Mouse (Mus musculus): ENCODE measurements at regions not wholly inside any gene's neighbourhood (a gene's known extent, or its start where the extent isn't known, plus 50 kb on each side); places are given as distances from the start of the nearest gene placed in this dataset.
"Not testable (repeated sequence)": the region's sequence is repeated elsewhere in the genome, so short reads cannot be mapped to it uniquely, and the experiment has no call there.

DNA sequence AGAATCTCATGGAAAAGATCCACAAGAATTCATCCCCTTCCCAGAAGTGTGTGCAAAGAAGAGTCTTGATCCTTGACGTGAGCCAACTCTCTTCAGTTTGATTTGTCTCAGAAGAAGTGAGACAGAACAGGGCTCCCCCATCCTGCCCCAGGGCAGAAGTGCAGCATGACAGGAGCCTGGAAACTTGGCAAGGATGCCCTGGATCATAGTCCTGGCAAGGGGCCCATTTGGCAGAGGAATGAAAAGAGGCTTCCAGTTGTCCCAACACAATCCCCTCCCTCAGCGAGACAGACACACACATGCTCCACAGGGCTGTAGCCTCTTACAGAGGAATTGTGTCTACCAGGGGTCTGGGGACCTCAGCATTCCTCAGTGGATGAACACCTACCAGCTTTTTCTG is 102.7 kb downstream of the Ptpn20 start:
- no peak for DNase-seq (ENCODE audit: low spot score)

DNA sequence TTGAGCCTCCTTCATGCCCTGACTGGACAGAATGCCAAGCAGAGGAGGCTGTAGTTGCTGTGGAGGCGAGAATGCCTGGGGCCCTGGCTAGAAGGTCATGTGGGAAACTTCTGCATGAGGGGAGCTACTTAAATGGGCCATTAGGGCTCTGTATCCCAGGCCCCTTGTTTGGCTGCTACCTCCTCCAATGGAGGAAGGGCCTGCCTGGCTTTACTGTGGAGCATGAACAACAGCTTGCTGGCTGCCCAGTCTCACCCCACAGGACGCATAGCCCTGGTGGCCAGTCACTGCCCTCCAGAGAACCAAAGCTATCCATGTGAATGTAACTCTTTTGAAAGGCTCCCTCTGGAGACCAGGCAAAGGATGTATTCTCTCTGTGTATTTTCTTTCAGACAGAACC is 105.2 kb downstream of the Ptpn20 start:
- no peak for DNase-seq (ENCODE audit: low spot score)

DNA sequence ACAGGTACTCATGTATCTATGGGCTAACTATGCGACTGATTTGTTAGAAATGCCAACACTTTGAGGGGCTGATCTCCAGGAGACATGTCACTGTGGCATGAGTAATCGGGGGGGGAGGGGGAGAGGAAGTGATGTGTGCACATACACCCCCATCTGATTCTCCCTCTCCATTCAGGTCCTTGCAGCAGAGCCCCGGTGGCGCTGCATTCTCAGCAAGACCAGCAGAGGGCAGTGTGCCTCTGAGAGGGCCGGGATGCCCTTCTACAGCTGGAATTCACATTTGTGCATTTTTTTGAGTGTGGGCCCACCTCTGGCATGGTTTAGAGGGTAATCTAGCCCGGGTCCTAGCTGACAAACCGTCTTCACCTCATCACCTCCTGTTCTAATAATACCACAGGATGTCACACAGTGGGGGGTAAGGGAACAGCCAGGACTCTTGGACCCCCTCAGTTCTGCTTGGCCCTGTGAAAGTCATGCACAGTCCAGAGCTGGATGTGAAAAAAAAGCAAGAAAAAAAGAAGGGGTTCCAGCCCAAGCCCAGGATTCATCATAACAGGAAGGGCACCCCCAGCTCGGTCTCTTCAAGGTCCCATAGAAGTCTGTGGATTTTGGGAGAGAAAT is 106.5 kb downstream of the Ptpn20 start:
- DNase-seq (ENCODE audit: low spot score), result peak; percentile 22

DNA sequence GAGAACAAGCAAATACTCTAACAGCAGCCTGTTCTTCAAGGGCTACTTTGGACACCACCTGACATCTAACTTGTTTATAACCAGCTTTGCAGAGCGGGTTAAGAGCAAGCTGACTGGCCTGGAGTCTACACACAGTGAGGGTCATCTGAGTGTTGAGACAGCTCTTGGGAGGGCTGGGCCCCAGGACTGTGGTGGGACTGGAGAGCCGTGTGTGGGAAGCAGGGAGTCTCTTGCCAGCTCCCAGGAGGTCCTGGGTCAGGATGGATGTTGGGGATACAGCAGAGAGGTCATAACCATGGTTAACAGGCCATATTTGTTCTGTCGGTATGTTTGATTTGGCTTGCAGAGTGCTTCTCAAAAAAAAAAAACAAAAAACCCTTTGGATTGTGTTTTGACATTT is 107.8 kb downstream of the Ptpn20 start:
- DNase-seq (ENCODE audit: low spot score), result no peak

DNA sequence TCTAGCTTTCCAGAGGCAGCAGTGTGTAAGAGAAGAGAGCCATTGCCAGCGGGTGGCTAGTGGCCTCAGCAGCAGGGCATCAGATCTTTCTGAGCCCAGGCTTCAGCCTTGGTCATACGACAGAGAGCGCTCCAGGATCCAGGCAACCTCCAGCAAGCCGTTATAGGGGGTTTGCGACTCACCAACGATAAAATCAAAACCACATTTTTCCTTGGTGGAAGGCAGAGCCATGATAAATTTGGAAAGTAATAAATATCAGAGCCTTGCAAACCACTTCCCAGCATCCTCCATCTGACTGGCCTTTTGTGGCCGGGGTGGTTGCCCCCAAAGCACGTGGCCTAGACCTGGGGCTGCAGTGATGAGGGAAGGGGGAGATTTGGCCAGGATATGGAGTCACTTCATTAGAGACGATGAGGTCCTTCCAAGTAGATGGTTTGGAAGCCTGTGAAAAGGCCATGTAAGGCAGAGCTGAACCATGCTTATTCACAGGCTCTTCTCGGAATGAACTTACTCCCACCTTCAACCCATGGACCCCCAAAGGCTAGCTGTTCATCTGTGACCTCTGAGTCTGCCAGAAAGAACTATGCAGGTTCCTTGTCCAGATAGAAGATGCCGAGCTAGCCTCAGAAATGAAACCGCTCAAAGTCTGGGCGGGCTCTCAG is 110.9 kb downstream of the Ptpn20 start:
- no peak for DNase-seq (ENCODE audit: low spot score)

DNA sequence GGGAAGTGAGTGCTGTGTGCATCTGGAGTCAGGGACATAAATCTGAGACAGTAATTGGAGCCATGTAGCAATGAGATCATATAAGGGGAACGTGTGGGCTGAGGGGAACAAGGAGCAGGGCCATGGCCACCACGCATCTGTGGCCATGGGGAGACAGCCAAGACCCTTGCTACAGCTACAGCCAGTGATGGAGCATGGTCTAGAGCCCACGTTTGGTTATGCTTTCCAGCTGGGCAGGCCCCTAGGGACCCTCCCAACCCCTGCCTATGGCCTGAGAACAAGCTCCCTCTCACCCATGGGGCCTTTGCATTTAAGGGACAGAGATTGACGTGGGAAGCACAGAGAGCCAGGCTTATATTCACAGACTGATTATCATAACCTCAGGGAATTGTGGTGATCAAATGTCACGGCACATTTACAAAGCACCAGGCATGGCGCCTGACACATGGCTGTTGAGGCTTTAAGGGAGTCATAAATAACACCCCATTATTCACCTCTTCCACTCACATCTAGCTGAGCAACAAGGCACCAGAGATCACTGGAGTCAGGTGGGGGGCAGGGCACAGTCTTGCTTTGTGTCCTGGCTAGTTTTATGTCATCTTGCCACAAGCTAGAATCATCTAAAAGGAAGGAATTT is 118.8 kb downstream of the Ptpn20 start:
- DNase-seq (ENCODE audit: low spot score), result no peak

DNA sequence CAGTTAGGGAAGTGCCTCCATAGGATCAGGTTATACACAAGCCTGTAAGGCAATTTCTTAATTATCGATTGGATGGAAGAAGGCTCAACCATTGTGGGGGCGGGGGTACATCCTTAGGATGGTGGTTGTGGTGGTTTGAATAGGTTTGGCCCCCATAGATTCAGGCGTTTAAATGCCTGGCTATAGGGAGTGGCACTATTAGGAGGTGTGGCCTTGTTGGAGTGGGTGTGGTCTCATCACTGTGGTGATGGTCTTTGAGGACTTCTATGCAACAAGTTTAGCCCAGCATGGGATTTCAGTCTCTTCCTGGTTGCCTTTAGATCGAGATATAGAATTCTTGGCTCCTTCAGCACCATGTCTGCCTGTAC is 119.3 kb downstream of the Ptpn20 start:
- DNase-seq (ENCODE audit: low spot score), result no peak

DNA sequence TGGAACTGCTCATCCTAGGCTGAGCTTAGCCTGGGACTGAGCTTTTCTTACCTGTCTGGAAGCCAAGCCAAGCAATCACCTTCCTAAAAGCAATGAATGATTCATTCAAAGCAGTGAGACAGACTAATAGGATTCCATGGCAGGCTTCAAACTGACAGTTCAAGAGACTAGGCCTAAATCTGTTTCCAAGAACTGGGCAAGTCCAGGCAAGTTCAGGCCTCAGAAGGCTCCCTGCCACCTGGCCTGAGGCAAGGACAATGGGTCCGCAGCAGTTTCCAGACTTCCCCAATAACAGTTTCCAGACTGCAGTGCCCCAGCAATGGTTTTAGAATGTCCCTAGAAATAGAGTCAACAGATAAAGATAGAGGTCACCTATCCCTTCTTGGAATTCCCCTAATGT is 123.5 kb downstream of the Ptpn20 start:
- DNase-seq (ENCODE audit: low spot score), result no peak

DNA sequence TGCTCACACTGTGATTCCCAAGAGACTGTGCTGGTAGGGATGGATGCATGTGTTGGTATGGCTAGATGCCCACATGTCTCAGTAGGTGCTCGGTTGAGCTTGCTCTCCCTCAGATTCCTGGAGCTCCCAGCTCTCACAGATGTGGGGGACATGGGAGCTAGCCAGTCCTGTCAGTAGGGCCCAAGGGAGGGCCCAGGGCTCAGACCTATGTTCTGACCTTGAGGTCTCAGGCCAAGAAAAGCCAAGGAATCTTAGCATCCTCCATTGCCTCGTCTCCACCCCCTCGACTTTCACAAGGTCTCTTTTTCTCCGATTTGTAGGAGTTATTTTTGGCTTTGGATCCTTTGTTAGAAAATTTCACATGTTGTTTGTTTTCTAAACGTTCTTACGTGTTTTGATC is 130.6 kb downstream of the Ptpn20 start:
- DNase-seq (ENCODE audit: low spot score), result no peak

DNA sequence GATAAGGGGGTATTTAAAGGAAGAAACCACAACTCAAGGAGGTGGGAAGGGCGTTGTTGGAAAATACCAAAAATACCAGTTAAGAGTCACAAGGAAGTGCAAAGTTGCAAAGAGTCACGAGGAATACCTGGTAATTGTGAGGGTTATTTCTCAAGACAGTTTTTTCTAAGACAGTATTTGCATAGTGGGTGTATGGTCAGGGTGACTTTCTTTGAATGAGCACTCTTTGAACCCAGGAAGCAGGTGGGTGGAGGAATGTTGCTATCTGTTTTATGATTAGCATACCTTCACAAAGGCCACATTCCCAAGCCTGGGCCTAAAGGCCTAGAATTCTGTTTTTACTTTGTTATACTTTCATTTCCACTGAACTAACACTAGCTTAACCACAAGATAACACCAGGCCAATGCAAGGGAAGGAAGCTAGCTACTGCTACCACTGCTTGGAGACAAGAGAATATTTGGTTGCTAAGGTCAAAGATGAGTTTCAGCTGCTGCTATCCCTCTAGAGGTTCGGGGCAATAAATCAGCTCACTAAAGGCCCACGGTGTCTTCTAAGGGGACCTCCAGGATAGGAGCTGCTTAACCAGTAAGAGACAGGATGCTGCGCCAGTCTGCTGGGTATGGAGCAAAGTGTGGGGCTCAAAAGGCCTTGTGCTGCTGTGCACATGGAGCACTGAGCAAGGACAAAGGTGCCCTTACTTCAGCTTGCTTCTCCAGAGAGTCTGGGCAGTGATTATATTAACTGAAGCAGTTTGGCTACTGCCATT is 133.6 kb downstream of the Ptpn20 start:
- not testable (repeated sequence) for DNase-seq (ENCODE audit: low spot score)

DNA sequence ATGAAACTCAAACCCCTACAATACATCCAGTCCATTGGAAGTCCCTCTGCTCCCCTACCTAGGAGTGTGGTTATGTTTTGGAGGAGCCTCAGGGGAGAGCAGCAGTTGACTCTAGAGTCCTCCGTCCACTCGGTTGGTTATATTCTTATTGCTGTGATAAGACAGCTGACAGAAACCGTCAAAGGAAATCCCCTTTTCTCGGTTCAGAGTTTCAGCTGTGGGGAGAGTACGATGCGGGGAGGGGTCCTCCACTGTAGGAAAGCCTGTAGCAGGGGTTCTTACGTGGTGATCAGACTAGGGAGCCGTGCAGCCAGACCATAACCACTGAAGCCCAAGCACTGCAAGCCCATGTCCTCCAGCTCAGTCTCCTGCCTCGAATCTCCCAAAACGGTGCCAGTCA is 137.5 kb downstream of the Ptpn20 start:
- DNase-seq (ENCODE audit: low spot score), result no peak

DNA sequence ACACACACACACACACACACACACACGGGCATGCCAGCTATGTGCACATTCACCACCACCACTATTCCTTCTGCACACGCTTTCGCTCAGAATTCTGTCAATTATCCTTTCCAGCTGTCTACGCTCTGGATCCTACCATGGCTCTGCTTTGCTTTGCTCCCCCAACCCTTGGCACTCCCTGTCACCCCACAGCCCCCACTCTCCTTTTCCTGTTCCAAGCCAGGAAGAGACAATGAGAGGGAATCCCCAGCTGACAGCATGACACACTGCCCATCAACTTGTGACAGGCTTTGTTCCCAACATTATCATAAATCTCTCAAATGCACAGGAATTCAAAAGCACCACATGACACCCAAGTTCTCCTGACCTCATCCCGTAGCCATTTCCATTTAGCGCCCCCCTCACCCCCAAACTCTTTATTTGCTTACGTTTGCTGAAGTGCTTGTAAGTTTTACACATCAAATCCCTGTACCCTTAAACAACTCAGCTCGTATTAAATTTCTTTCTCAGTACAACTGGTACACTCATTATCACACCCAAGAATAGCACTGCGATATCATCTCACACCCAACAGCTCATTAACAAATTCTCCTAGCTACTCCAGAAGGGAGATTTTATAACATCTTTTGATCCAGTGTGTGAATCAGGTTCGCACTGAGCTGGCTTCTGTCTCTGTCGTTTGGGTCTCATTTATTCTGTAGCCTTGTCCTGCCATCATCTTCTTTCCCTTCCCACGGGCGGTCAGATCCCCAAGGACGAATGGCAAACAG is 140.3 kb downstream of the Ptpn20 start:
- DNase-seq (ENCODE audit: low spot score), result no peak

DNA sequence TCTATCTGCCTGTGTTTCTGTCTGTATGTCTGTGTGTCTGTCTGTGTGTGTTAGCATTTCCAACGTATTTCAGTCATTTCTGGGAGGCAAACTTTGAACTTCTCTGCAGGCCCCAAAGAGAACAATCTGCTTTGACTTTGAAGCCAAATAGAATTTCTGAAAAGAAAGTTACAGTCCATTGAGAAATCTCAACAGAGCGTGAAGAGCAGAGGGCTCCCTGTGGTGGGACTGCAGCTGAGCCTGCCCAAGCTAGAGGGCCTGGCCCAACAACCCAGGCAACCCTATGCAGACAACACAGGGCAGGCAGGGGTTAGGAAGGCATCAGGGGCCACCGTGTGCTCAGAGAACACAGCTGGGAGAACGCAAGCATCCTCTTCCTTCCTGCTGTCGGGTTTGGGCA is 143.7 kb downstream of the Ptpn20 start:
- DNase-seq (ENCODE audit: low spot score), result no peak

DNA sequence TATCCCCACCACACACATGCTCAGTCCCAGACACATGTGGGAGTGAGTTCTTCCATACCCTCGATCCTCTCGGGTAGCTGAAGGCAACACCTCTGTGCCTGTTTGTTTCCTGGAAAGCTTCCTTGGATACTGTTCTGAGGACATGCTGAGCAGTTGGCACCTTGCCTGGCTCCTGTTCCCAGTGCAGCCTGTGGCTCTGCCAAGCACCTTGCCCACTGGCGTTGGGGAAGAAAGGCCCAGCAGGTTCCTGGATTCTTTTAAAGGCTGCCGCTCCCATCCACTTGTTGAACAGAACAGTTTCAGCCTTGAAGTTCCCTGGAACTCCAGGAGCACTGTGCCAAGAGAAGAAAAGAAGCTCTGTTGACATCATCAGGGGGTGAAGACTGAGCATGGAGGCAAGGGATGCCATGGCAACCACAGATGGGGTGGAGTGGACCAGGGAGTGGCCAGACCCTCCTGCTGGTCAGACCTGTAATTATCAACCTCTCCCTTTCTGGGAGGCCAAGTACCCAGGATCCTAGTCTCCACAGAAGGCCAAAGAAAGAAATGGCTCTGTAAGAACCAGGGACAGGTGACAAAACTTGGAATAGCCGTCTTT is 145.5 kb downstream of the Ptpn20 start:
- no peak for DNase-seq (ENCODE audit: low spot score)

DNA sequence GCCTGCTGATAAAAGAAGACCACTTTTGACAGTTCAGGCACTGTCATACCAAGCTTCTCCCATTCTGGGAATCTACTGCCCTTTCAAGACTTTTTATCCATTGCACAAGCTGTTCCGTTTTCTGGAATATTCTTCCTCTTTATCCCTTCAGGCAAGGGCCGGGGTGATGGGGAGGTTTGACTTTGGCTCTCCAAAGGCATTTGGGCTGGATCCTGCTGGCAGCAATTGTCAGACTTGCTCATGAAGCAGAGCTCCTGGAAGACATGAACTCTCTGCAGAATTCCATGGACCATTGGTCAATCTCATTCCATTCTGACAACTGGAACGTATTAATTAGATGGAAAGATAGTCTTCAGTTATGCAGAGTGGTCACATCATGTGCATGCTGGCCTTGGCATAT is 146.6 kb downstream of the Ptpn20 start:
- DNase-seq (ENCODE audit: low spot score), result peak; percentile 3

DNA sequence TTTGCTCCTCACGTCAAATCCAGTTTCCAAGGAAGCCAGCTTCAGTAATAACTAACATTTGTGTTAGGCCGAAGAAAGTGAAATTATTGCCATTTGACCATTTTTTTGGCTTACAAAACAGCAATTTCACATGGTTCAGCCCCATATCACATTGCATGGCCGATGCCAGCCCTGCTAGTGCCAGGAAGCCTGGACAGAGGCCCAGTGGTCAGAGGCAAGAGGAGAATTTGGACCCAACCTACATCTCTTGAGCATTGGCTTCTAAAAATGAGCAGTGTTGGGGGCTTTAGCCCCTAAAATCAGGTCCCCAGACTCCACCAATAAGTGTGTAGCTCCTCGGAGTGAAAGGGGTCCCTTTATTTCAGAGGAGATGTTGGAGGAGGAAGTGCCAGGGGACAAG is 157.2 kb downstream of the Ptpn20 start:
- DNase-seq (ENCODE audit: low spot score), result peak; percentile 48

DNA sequence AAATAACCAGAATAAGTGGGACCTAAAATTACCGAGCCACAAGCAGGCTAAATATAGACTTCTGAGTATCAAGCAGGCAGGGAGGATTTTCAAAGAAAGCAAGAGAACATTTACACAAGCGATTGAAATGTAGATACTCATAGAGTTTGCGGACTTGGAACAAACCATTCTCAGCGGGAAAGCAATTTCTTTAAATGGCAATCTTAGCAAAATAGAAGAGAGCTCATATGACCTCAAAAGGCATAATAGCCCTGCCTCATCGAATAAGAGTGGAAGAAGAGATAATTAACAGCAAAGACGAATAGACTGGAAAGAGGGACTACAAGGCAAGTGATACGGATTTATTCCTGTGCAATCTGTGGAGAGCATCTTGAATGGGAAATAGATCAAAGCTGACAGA is 163.7 kb upstream of the Gdf10 start:
- DNase-seq (ENCODE audit: low spot score), result no peak

DNA sequence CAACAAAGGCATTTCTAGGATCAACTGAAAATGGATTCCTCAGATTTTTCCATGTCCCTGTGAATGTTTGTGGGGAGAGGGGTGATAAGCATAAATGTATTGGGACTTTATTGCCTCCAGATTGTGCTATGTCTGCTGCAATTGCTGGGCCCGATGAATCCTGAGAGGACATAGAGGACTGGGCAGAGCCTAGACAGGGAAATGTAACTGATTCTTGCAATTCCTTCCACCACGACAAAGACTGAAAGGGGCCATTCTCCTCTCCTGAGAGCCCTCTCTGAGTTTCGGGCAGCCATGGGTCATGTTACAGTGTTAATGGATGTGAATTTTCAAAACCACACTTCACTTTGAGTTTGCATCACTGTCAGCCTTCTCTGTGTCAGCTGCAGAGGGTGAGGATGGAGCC is 159.7 kb upstream of the Gdf10 start:
- DNase-seq (ENCODE audit: low spot score), result no peak

DNA sequence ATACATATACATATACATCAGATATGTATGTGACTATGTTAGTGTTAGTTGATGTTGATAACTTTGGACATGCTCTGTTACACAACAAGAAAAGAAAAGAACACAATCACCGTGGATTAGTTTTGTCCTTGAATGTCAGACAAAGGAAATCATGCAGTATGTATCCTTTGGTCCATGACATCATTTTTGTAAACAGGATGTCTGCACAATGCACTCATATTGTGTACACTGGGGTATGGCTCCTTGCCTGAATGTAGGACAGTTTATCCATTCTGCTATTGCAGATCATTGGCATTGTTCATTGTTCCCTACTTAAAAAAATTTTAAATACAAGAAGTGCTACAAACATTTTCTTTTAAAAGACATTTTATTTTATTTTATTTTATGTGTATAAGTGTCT is 157.6 kb upstream of the Gdf10 start:
- no peak for DNase-seq (ENCODE audit: low spot score)

DNA sequence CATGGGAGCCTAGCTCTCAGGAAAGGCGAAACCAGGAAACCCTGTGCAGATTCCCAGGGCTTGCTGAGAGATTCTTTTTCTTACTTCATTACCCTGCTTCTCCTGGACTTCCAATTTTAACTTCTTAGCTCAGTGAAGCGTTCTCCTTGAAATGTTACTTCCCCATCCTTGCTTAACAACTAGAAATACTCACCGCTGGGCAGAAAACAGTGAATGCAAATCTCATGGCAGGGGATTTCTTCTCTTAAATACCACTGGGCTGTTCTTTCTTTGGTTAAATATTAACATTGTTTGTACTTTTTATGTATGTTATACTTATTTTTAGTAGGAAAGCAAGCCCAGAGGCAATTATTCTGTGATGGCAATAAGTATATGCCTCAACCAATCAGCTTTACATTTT is 151.0 kb upstream of the Gdf10 start:
- DNase-seq (ENCODE audit: low spot score), result no peak

DNA sequence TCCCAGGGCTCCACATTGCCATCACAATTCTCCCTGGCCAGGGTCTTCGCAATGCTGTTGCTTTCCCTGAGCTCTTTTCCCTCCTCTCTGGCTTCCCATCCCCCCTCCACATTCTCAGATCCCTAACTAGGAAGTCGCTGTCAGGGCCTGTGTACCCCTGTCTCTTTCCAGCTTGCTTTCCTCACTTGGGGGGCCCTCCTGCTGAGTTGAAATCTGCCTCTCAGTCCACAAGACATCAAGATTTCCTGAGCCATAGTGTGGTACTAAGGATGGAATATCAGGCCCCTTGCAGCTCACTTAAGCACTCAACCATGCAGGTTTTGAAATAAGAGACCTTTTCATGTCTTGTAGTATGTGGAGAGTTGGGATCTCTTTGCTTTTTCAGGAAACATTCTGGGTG is 133.8 kb upstream of the Gdf10 start:
- DNase-seq (ENCODE audit: low spot score), result no peak

DNA sequence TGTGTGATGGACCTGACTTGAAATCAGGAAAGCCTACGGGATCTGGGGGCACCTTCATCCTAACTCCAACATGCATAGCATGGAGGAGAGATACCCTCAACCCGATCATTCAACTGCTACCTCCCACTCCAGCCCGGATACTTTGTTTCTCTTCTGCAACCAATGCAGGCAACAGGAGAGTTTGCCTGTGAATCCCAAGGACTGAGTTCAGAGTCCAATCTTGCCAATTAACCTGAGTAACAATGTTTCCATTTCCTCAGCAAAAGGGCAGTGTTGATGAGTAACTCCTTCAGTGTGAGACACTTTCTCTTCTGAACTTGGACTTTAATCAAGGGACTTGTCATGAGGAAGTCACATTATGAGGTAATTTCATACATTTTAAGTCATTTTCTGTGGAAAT is 129.1 kb upstream of the Gdf10 start:
- DNase-seq (ENCODE audit: low spot score), result no peak

Measured in adipocyte (in vitro differentiated cells).